7 mouse cellular contexts compared by ENCODE assay signal in the genomic region with DNA sequence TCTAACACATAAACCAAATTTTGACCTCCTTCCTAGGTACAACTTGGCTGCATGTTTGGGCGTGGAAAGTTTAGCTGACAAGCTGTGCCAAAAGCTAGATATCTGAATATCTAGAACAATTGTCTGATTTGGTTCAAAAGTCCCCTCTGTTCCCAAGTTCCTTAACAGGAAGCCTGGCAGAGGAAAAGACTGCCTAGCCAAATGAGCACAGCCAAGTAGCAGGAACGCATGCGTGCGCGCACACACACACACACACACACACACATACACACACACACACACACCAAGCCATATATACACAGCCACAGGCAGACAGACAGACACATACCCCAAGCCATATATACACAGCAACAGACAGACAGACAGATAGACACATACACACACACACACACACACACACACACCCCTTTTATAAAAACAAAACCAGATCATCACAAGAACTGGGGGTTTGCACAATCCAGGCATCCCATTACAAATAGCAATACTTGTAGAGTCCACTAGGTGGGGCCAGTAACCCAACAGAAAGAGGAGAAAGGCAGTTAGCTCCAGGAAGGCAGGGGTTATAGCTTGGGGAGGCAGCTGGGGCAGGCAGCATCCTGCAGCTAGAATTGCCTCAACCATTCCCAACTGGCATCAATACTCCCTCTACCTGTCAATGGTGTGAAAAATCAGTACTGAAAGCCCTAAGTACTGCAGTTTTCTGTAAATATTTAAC.
DNase-seq lines count a peak whose midpoint lies in the region; ATAC-seq and TF ChIP-seq lines count a peak whose summit lies in the region.

No protein-coding gene starts in this region.

- peak; percentile 57; the same call in 1 of the 2 replicates for TF ChIP-seq CTCF in testis, adult 2 months (IDR thresholded peaks at IDR 0.05; ENCODE audit: control insufficient read depth, insufficient read depth, insufficient replicate concordance, low read depth, low read length)
- TF ChIP-seq CTCF in lung, embryonic 14.5 days (IDR thresholded peaks at IDR 0.05; ENCODE audit: low read depth) = peak; percentile 88

- H3K27ac ChIP-seq in testis, adult 2 months (ENCODE audit: control insufficient read depth, insufficient read depth, low read depth, low read length) = no peak overlapping the region
- no peak overlapping the region for H3K27ac ChIP-seq in embryonic facial prominence, embryonic 11.5 days (replicated peaks; ENCODE audit: low read depth, low read length)
- H3K27ac ChIP-seq in hindbrain, embryonic 14.5 days = peak overlapping the region; percentile 81
- no peak overlapping the region for H3K27ac ChIP-seq in lung, embryonic 14.5 days (ENCODE audit: low read depth)
- peak overlapping the region; percentile 72 for H3K27ac ChIP-seq in neural tube, embryonic 15.5 days (replicated peaks)

- no peak for ATAC-seq in embryonic facial prominence, embryonic 11.5 days (replicated peaks; ENCODE audit: insufficient number of reproducible peaks, low FRiP score, low TSS enrichment, low read depth)
- ATAC-seq in hindbrain, embryonic 14.5 days (ENCODE audit: low FRiP score) = 0 out of 2 replicates have a peak, but pooled peaks have one; percentile 40
- peak; percentile 32; the same call in 1 of the 2 replicates for ATAC-seq in lung, embryonic 14.5 days (ENCODE audit: insufficient read depth)
- ATAC-seq in neural tube, embryonic 15.5 days (ENCODE audit: low FRiP score) = peak; percentile 26; the same call in 1 of the 2 replicates

- H3K4me2 ChIP-seq in embryonic facial prominence, embryonic 11.5 days (ENCODE audit: low read depth, low read length) = no peak overlapping the region
- H3K4me2 ChIP-seq in hindbrain, embryonic 14.5 days (replicated peaks) = no peak overlapping the region
- H3K4me2 ChIP-seq in lung, embryonic 14.5 days = no peak overlapping the region
- H3K4me2 ChIP-seq in neural tube, embryonic 15.5 days = no peak overlapping the region

- no peak overlapping the region; the same call in none of the 2 replicates for H3K4me3 ChIP-seq in testis, adult 2 months (ENCODE audit: control insufficient read depth, low read depth, low read length)
- H3K4me3 ChIP-seq in embryonic facial prominence, embryonic 11.5 days (ENCODE audit: low read depth, low read length) = no peak overlapping the region
- no peak overlapping the region for H3K4me3 ChIP-seq in hindbrain, embryonic 14.5 days (replicated peaks; ENCODE audit: low read length)
- no peak overlapping the region for H3K4me3 ChIP-seq in lung, embryonic 14.5 days (ENCODE audit: low read depth, low read length)
- no peak overlapping the region for H3K4me3 ChIP-seq in neural tube, embryonic 15.5 days (replicated peaks)

- no peak for DNase-seq in testis, postnatal 14 days (ENCODE audit: low spot score)
- peak; percentile 70 for DNase-seq in adrenal gland, postnatal 10 days
- DNase-seq in embryonic facial prominence, embryonic 11.5 days (ENCODE audit: low spot score) = peak; percentile 80
- peak; percentile 85 for DNase-seq in hindbrain, embryonic 14.5 days (ENCODE audit: low spot score)
- DNase-seq in lung, embryonic 14.5 days = peak; percentile 86

- H3K9me3 ChIP-seq in embryonic facial prominence, embryonic 11.5 days (replicated peaks; ENCODE audit: control insufficient read depth, low read length) = no peaks in the 10 kb centered on the region
- no peaks in the 10 kb centered on the region for H3K9me3 ChIP-seq in hindbrain, embryonic 14.5 days (ENCODE audit: control insufficient read depth, low read length)
- no peaks in the 10 kb centered on the region for H3K9me3 ChIP-seq in lung, embryonic 14.5 days (ENCODE audit: low read depth, low read length)
- no peaks in the 10 kb centered on the region for H3K9me3 ChIP-seq in neural tube, embryonic 15.5 days (replicated peaks)

- no peaks in the 10 kb centered on the region for H3K27me3 ChIP-seq in testis, adult 2 months (ENCODE audit: control insufficient read depth, insufficient read depth, low read length)
- H3K27me3 ChIP-seq in embryonic facial prominence, embryonic 11.5 days (ENCODE audit: control insufficient read depth, insufficient read depth, low read length) = no peaks in the 10 kb centered on the region
- no peaks in the 10 kb centered on the region for H3K27me3 ChIP-seq in hindbrain, embryonic 14.5 days (ENCODE audit: control insufficient read depth, insufficient read depth, low read length)
- no peaks in the 10 kb centered on the region for H3K27me3 ChIP-seq in lung, embryonic 14.5 days (ENCODE audit: insufficient read depth, low read length)
- no peaks in the 10 kb centered on the region for H3K27me3 ChIP-seq in neural tube, embryonic 15.5 days (replicated peaks)

- H3K4me1 ChIP-seq in testis, adult 2 months (ENCODE audit: control insufficient read depth, insufficient read depth, low read length) = peaks cover 10% of the 10 kb centered on the region
- no peaks in the 10 kb centered on the region for H3K4me1 ChIP-seq in embryonic facial prominence, embryonic 11.5 days (ENCODE audit: control insufficient read depth, insufficient read depth, low read length)
- peaks cover 36% of the 10 kb centered on the region for H3K4me1 ChIP-seq in hindbrain, embryonic 14.5 days (replicated peaks; ENCODE audit: control insufficient read depth, insufficient read depth, low read length)
- H3K4me1 ChIP-seq in lung, embryonic 14.5 days (ENCODE audit: insufficient read depth) = no peaks in the 10 kb centered on the region
- peaks cover 44% of the 10 kb centered on the region for H3K4me1 ChIP-seq in neural tube, embryonic 15.5 days

- no peak for TF ChIP-seq POLR2A in testis, adult 2 months (IDR thresholded peaks at IDR 0.05; ENCODE audit: control insufficient read depth, low read depth, low read length)

- WGBS in embryonic facial prominence, embryonic 11.5 days = 78% methylated on average over 5 of the region's 5 CpGs
- 86% methylated on average over 5 of the region's 5 CpGs for WGBS in hindbrain, embryonic 14.5 days
- WGBS in lung, embryonic 14.5 days = 77% methylated on average over 5 of the region's 5 CpGs
- 84% methylated on average over 5 of the region's 5 CpGs for WGBS in neural tube, embryonic 15.5 days

- H3K9ac ChIP-seq in embryonic facial prominence, embryonic 11.5 days (replicated peaks; ENCODE audit: low read length) = no peak overlapping the region
- no peak overlapping the region for H3K9ac ChIP-seq in hindbrain, embryonic 14.5 days
- H3K9ac ChIP-seq in lung, embryonic 14.5 days = no peak overlapping the region
- H3K9ac ChIP-seq in neural tube, embryonic 15.5 days (replicated peaks) = no peak overlapping the region

- no peaks in the 10 kb centered on the region for H3K36me3 ChIP-seq in testis, adult 2 months (ENCODE audit: control insufficient read depth, insufficient read depth, low read length)
- H3K36me3 ChIP-seq in embryonic facial prominence, embryonic 11.5 days (replicated peaks; ENCODE audit: control insufficient read depth, insufficient read depth, low read depth, low read length) = no peaks in the 10 kb centered on the region
- H3K36me3 ChIP-seq in hindbrain, embryonic 14.5 days (replicated peaks; ENCODE audit: control insufficient read depth, insufficient read depth) = no peaks in the 10 kb centered on the region
- H3K36me3 ChIP-seq in lung, embryonic 14.5 days (ENCODE audit: insufficient read depth) = no peaks in the 10 kb centered on the region
- no peaks in the 10 kb centered on the region for H3K36me3 ChIP-seq in neural tube, embryonic 15.5 days

Comparison
In these comparisons a context has a peak if more than half of its experiments do, and no peak if none do; other contexts are left out.
1. H3K27ac ChIP-seq: peak in hindbrain, embryonic 14.5 days (single experiment) and neural tube, embryonic 15.5 days (single experiment); none in testis, adult 2 months (single experiment), embryonic facial prominence, embryonic 11.5 days (single experiment) and lung, embryonic 14.5 days (single experiment).